Mouse (Mus musculus): Measurements from ENCODE around the gene Drd4. TPM values are rescaled to one million over a fixed set of nuclear protein-coding genes. Genes with fewer than 3 reads are reported as not detected.

Gene Drd4
- polyA plus RNA-seq (2015; fragmentation: Nextera tagmentation; extraction: Ambion mirVana) = 0.19 and 0.25 TPM in 2 replicates

GRCm38 (mm10) chr7:141291921-141292582, at the start of gene Drd4:
Drd4 (plus strand) TSS chr7:141292006.

GRCm38 (mm10) chr7:141265739-141266561, 25.9 kb upstream of the Drd4 start, which contains the start of gene Irf7:
Irf7 (minus strand) TSS chr7:141266481.

GRCm38 (mm10) chr7:141276546-141276945, 15.3 kb upstream of the Drd4 start, which contains the start of gene Cdhr5:
Cdhr5 (minus strand) TSS chr7:141276786.

GRCm38 (mm10) chr7:141278766-141279590, 12.8 kb upstream of the Drd4 start, which contains the start of gene Sct:
Sct (minus strand) TSS chr7:141279133.

GRCm38 (mm10) chr7:141327469-141328372, 35.9 kb downstream of the Drd4 start, which contains the start of the genes Deaf1 and Tmem80:
Deaf1 (minus strand) TSS chr7:141327690.
Tmem80 (plus strand) TSS chr7:141327739.

GRCm38 (mm10) chr7:141338576-141339131, 46.8 kb downstream of the Drd4 start, which contains the start of gene Eps8l2:
Eps8l2 (plus strand) TSS chr7:141338880.

Other genes starting within 250 kb of the Drd4 start
- 5.1 and 7.9 TPM in 2 replicates for gene B4galnt4, start 230.9 kb upstream of the Drd4 start, polyA plus RNA-seq (2015; fragmentation: Nextera tagmentation; extraction: Ambion mirVana)
- gene Pkp3, start 213.8 kb upstream of the Drd4 start, polyA plus RNA-seq (2015; fragmentation: Nextera tagmentation; extraction: Ambion mirVana) = 1.1 and 2.5 TPM in 2 replicates
- 2.7 and 4.5 TPM in 2 replicates for gene Sigirr, start 191.4 kb upstream of the Drd4 start, polyA plus RNA-seq (2015; fragmentation: Nextera tagmentation; extraction: Ambion mirVana)
- 0.66 and 1.0 TPM in 2 replicates for gene Ano9, start 174.2 kb upstream of the Drd4 start, polyA plus RNA-seq (2015; fragmentation: Nextera tagmentation; extraction: Ambion mirVana)
- 40.8 and 60.7 TPM in 2 replicates for gene Ptdss2, start 169.6 kb upstream of the Drd4 start, polyA plus RNA-seq (2015; fragmentation: Nextera tagmentation; extraction: Ambion mirVana)
- gene Rnh1, start 119.1 kb upstream of the Drd4 start, polyA plus RNA-seq (2015; fragmentation: Nextera tagmentation; extraction: Ambion mirVana) = 184 and 236 TPM in 2 replicates
- 75.5 and 78.9 TPM in 2 replicates for gene Hras, start 98.0 kb upstream of the Drd4 start, polyA plus RNA-seq (2015; fragmentation: Nextera tagmentation; extraction: Ambion mirVana)
- gene Lrrc56, start 97.8 kb upstream of the Drd4 start, polyA plus RNA-seq (2015; fragmentation: Nextera tagmentation; extraction: Ambion mirVana) = 3.9 and 6.0 TPM in 2 replicates
- 0.32 and 1.2 TPM in 2 replicates for gene Lmntd2, start 77.9 kb upstream of the Drd4 start, polyA plus RNA-seq (2015; fragmentation: Nextera tagmentation; extraction: Ambion mirVana)
- 16.4 and 24.5 TPM in 2 replicates for gene Rassf7, start 76.1 kb upstream of the Drd4 start, polyA plus RNA-seq (2015; fragmentation: Nextera tagmentation; extraction: Ambion mirVana)
- gene Phrf1, start 63.2 kb upstream of the Drd4 start, polyA plus RNA-seq (2015; fragmentation: Nextera tagmentation; extraction: Ambion mirVana) = 17.0 and 25.2 TPM in 2 replicates
- gene Irf7, start 25.5 kb upstream of the Drd4 start, polyA plus RNA-seq (2015; fragmentation: Nextera tagmentation; extraction: Ambion mirVana) = 17.1 and 28.5 TPM in 2 replicates
- gene Cdhr5, start 15.2 kb upstream of the Drd4 start, polyA plus RNA-seq (2015; fragmentation: Nextera tagmentation; extraction: Ambion mirVana) = 3.5 and 5.3 TPM in 2 replicates
- 9.1 and 10.6 TPM in 2 replicates for gene Sct, start 12.9 kb upstream of the Drd4 start, polyA plus RNA-seq (2015; fragmentation: Nextera tagmentation; extraction: Ambion mirVana)
- gene Deaf1, start 35.7 kb downstream of the Drd4 start, polyA plus RNA-seq (2015; fragmentation: Nextera tagmentation; extraction: Ambion mirVana) = 57.4 and 71.3 TPM in 2 replicates
- gene Tmem80, start 35.7 kb downstream of the Drd4 start, polyA plus RNA-seq (2015; fragmentation: Nextera tagmentation; extraction: Ambion mirVana) = 21.9 and 39.5 TPM in 2 replicates
- gene Eps8l2, start 46.9 kb downstream of the Drd4 start, polyA plus RNA-seq (2015; fragmentation: Nextera tagmentation; extraction: Ambion mirVana) = 4.6 and 5.3 TPM in 2 replicates
- gene Taldo1, start 100.2 kb downstream of the Drd4 start, polyA plus RNA-seq (2015; fragmentation: Nextera tagmentation; extraction: Ambion mirVana) = 338 and 567 TPM in 2 replicates
- gene Gatd1, start 122.1 kb downstream of the Drd4 start, polyA plus RNA-seq (2015; fragmentation: Nextera tagmentation; extraction: Ambion mirVana) = 39.9 and 53.4 TPM in 2 replicates
- 5.0 and 17.0 TPM in 2 replicates for gene Cend1, start 137.5 kb downstream of the Drd4 start, polyA plus RNA-seq (2015; fragmentation: Nextera tagmentation; extraction: Ambion mirVana)
- gene Slc25a22, start 145.9 kb downstream of the Drd4 start, polyA plus RNA-seq (2015; fragmentation: Nextera tagmentation; extraction: Ambion mirVana) = 18.6 and 27.0 TPM in 2 replicates
- gene Pidd1, start 152.0 kb downstream of the Drd4 start, polyA plus RNA-seq (2015; fragmentation: Nextera tagmentation; extraction: Ambion mirVana) = 2.4 and 2.8 TPM in 2 replicates
- gene Rplp2, start 155.4 kb downstream of the Drd4 start, polyA plus RNA-seq (2015; fragmentation: Nextera tagmentation; extraction: Ambion mirVana) = 916 and 984 TPM in 2 replicates
- 37.4 and 82.9 TPM in 2 replicates for gene Pnpla2, start 163.2 kb downstream of the Drd4 start, polyA plus RNA-seq (2015; fragmentation: Nextera tagmentation; extraction: Ambion mirVana)
- gene Cracr2b, start 169.1 kb downstream of the Drd4 start, polyA plus RNA-seq (2015; fragmentation: Nextera tagmentation; extraction: Ambion mirVana) = 13.3 and 17.8 TPM in 2 replicates
- gene Cd151, start 175.4 kb downstream of the Drd4 start, polyA plus RNA-seq (2015; fragmentation: Nextera tagmentation; extraction: Ambion mirVana) = 79.0 and 90.1 TPM in 2 replicates
- 63.7 and 105 TPM in 2 replicates for gene Polr2l, start 183.1 kb downstream of the Drd4 start, polyA plus RNA-seq (2015; fragmentation: Nextera tagmentation; extraction: Ambion mirVana)
- 141 and 186 TPM in 2 replicates for gene Tspan4, start 183.2 kb downstream of the Drd4 start, polyA plus RNA-seq (2015; fragmentation: Nextera tagmentation; extraction: Ambion mirVana)
- 25.0 and 35.0 TPM in 2 replicates for gene Chid1, start 247.9 kb downstream of the Drd4 start, polyA plus RNA-seq (2015; fragmentation: Nextera tagmentation; extraction: Ambion mirVana)